Mouse (Mus musculus): ENCODE measurements around the gene Map2k1.
"Not testable (repeated sequence)": the region's sequence is repeated elsewhere in the genome, so short reads cannot be mapped to it uniquely, and the experiment has no call there.

Gene Map2k1

GRCm38 (mm10) chr9:64202331-64202730 lies 51.1 kb downstream of the Map2k1 start:
- DNase-seq, result peak; percentile 8

DNA sequence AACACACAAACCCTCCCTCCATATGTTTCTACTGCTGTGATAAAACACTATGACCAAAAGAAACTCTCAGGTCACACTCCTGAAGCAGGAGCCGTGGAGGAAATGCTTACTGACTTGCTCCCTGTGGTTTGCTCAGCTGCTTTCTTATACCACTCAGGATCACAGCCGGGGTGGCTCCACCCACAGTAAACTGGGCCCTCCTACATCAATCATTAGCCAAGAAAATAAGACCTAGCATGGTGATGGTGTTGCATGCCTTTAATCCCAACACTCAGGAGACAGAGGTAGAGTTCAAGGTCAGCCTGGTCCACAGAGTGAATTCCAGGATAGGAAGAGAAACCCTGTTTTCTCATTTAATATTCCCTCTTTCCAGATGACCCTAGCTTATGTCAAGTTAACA lies 53.5 kb downstream of the Map2k1 start:
- DNase-seq, result peak; percentile 15

- DNase-seq, result not testable (repeated sequence)
Observed at GRCm38 (mm10) chr9:64198763-64199418, 54.5 kb downstream of the Map2k1 start.

DNA sequence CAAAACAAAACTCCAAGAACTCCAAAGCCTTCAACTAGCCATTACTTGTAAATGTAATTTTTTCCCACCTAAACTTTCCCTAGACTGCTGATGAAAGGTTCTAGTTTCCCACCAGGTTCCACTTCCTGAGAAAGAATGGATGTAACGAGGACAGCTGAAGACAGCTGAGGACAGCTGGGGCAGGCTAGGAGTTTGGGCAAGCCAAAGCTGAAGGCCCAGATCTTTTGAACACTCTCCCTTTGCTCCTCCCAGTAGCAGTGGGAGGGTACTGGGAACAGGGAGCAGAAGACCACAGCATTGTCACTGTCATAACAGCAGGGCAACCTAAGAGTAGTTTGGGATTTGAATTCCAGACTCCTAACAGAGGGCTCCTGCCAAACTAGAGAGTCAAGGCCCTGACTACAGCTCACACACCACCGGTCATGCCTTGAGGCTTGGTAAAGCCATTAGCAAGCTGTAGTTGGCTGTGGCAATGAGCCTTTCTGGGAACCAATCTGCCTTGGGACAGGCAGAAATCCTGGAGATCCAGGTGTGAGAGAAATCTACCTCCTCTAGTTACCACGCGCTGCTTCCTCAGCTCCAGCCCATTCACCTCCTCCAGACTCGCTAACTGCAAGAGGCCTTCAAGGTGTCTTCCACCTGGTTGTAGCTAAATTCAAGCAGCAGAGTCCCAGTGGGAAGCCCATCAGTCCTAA lies 55.2 kb downstream of the Map2k1 start:
- DNase-seq, result no peak

DNA sequence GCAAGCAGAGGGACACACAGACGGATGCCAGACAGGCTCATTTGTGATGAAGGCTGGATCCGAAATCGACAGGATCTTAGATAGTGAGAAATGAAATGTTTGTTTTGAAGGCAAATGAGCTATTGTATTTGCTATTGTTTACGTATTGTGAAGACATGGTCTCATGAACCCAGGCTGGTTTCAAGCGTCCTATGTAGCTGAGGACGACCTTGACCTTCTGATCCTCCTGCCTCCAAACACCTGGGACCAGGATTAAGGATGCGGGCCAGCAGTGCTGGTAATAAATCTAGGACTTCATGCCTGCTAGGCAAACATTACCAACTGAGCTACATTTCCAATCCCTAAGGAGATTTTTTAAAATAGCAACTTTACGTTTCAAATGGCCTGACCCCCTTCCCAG lies 55.9 kb downstream of the Map2k1 start:
- DNase-seq, result no peak

DNA sequence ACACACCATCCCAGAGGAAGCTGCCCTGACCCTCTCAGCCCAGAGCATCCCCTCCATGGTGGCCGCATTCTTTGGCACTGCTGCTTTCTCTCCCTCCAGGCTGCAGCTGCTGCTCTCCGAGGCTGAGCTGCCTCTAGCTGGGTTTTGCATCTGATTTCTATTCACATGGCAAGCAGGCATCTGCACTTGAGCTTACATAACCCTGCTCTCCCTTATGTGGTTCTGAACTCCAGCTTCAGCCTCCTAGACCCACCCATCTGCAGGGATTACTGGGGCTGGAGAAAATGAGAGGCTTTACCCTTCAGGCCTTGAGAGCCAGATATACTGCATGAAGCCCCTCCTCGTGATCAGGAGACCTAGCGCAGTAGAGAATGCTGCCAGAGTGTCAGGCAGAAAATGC lies 57.9 kb downstream of the Map2k1 start:
- DNase-seq, result no peak

- no peak for DNase-seq
Observed at GRCm38 (mm10) chr9:64193879-64194278, 59.6 kb downstream of the Map2k1 start.

DNA sequence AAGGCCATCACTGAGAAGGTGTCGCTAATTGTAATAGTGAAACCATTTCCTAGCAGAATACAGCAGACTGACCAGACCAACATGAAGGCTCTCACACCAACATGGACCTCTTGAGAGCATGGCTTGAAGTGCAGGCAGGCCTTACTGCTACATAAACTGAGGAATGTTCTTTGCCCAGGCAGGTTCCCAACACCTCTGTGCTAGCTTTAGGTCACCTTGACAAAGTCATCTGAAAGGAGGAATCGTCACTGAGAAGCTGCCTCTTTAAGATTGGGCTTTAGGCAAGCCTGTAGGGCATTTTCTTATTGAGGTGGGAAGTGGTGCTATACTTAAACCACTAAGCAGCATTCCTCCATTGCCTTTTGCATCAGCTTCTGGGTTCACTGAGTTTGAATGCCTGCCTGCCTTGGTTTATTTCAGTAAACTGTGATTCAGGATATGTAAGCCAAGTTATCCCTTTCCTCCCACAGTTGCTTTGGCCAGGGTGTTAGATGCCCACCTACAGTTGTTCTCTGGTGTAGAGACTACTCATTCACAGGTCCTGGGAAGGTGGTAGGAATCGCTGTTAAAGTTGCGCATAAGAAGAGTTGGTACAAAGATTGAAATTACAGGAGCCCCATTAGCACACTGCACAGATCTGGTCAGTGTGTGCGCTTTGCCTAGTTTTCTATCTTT lies 69.1 kb downstream of the Map2k1 start:
- DNase-seq, result no peak

DNA sequence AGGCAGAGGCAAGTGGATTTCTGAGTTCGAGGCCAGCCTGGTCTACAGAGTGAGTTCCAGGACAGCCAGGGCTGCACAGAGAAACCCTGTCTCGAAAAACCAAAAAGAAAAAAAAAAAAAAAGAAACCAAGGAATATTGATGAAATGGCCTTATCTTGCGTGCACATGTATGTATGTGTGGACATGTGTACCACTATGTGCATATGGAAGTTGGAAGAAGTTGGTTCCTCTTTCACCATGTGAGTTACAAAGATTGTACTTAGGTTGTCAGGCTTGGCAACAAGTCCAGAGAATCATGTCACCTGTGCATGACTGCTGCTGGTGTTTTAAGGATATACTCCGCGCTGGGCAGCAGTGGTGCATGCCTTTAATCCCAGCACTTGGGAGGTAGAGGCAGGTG lies 70.1 kb downstream of the Map2k1 start:
- DNase-seq, result not testable (repeated sequence)

GRCm38 (mm10) chr9:64178974-64179646 lies 74.3 kb downstream of the Map2k1 start, which contains the start of gene Snapc5:
Gene Snapc5, plus strand, starts transcription at chr9:64179274.
- peak; percentile 92 for DNase-seq

DNA sequence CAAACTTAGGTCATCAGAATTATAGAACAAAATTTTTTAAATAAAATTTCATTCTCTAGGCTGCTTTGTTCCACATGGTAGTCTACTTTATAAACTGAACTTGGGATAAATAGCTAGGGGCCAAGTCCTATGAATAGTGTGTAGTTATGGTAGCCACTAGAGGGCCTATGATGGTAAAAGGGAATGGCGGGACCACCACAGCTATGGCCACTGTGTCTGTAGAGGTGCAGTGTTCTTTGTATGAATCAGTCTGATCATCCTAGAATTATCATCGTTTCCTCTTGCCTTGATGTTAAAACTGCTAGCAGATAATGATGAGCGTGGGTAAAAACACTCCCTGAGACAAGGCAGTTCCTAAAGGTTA lies 74.8 kb downstream of the Map2k1 start:
- DNase-seq, result peak; percentile 26

GRCm38 (mm10) chr9:64175378-64175777 lies 78.1 kb downstream of the Map2k1 start:
- no peak for DNase-seq

DNA sequence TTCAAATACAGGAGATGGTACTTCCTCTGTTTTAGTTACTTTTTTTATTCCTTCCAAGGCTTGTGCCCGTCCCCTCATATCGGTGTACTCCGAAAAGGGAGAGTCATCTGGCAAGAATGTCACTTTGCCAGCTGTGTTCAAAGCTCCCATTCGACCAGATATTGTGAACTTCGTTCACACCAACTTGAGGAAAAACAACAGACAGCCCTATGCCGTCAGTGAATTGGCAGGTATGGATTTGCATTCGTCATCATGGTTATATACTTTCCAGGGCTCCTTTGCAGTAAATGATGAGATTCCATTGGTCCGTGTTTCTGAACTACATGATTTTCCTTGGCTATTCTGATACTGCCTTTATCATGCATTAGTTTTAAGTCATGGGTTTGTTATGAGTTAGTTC lies 78.7 kb downstream of the Map2k1 start:
- DNase-seq, result no peak

DNA sequence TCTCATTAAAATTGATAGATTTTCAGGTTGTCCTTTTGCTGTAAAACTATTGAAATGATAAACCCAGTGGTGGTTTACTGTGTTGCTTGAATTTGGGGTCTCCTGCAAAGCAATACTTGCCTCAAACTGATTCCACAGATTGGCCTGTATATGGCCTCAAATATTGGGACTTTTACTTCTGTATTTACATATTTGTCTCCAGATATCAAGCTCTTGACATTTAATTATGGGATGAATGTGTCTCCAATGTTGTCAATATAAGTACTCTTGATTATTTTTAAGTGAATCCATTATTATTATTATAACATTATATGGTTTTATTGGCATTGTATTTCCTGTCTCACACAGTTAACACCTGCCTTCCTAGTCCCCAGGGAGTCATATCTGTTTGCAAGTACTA lies 79.1 kb downstream of the Map2k1 start:
- DNase-seq, result no peak

DNA sequence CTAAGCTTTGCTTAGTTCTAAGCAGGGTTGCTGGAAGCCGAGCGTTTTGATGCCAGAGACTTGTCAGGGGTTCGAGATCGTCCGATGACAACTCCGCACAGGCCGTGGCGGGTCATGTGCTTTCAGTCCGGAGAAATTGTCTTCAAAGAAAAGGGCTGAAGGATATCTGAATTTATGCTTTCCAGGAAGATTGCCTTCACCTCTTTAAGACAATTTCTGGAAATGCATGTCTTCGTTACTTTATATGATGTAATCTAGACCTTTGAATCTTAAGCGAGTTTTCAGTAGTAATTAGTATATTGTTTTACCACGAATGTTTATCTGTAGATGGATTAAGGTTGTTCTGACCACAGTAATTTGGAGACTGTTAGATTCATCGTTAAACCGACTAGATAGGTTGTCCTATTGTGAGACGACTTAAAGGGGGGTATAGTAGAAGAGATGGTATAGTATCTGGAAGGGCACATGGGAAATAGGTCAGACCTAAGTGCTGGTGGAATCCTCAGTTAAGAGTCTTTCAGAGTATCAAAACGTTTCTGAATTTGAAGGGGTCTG lies 79.7 kb downstream of the Map2k1 start:
- DNase-seq, result no peak

- DNase-seq, result peak; percentile 87
Observed at GRCm38 (mm10) chr9:64172816-64173665, 80.4 kb downstream of the Map2k1 start, which contains the start of the genes Zwilch and Rpl4. Gene Zwilch, minus strand, starts transcription at chr9:64173104. Gene Rpl4, plus strand, starts transcription at chr9:64173375.

DNA sequence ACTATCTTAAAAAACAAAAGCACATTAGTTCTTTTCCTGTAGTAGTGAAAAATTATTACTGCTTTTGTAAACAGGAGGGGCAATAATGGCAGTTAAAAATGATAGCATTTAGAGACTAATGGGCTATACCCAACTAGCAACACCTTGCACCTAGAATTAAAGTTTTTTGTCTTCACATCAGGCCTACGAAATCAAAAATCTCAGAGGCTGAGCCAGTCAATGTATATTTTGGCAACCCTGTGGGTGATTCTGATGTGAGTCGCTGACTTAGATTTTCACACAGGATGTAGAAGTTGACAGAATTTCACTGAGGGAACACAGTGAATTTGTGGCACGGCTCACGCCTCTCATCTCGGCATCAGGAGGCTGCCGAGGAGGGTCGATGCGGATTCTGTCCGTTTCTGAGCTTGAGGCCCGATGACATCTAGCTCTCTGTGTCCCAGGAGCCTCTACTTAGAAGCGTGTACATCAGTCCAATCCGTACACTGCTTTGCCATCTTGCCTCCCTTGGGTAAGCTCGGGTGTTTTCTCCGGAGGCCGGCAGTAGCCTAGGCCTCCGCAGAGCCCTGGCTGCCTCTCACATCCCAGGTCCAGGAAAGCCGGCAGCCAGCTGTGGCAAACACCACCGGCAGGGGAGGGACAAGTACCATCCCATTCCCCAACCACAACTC lies 81.2 kb downstream of the Map2k1 start:
- DNase-seq, result no peak

DNA sequence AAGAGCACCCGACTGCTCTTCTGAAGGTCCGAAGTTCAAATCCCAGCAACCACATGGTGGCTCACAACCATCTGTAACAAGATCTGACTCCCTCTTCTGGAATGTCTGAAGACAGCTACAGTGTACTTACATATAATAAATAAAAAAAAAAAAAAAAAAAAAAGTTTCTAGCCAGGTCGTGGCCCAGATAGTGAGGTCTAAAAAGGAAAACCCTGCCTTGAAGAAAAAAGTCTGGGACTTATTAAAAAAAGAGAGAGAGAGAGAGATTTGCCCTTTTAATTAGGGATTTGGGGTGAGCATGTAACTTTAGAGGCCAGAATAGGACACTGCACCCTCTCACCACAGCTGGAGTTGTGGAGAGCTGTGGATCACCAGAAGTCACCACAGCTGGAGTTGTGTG lies 83.5 kb downstream of the Map2k1 start:
- DNase-seq, result not testable (repeated sequence)

DNA sequence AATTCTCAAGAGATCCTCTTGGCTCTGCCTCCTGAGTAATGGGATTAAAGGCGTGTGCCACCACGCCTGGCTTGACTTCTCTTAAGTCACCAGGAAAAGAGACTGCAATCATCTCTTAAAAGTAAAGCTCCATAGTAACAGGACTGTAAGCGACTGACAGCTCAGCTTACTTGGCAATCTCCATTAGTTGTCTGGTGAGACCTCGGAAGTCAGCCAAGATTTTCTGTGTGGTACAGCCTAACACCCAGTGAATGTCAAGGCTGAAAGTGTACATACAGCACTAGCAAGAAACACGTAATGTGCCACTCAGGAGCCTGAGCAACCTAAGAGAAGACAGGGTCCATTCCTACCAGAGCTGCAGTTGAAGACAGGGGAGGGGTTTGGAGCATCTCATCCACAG lies 93.0 kb downstream of the Map2k1 start:
- no peak for DNase-seq

GRCm38 (mm10) chr9:64156641-64157040 lies 96.8 kb downstream of the Map2k1 start:
- DNase-seq, result no peak

- peak; percentile 13 for DNase-seq
Observed at GRCm38 (mm10) chr9:64139879-64140278, 113.6 kb downstream of the Map2k1 start.

Measured in lung, postnatal 36 days (tissue).